Mouse (Mus musculus): Measurements from ENCODE around the gene Carm1.

Gene Carm1

GRCm38 (mm10) chr9:21614864-21615616 is 68.3 kb downstream of the Carm1 start:
- TF ChIP-seq GATA4 (IDR thresholded peaks at IDR 0.05; ENCODE audit: insufficient replicate concordance, low read length), result no peak

GRCm38 (mm10) chr9:21615617-21616231 is 69.0 kb downstream of the Carm1 start, which contains the start of gene Smarca4:
TSS of gene Smarca4 (plus strand) at chr9:21616169.
- TF ChIP-seq GATA4 (IDR thresholded peaks at IDR 0.05; ENCODE audit: insufficient replicate concordance, low read length), result peak; percentile 51; the same call in 1 of the 2 replicates

GRCm38 (mm10) chr9:21616232-21616781 is 69.6 kb downstream of the Carm1 start:
- TF ChIP-seq GATA4 (IDR thresholded peaks at IDR 0.05; ENCODE audit: insufficient replicate concordance, low read length), result peak; percentile 30; the same call in 1 of the 2 replicates

- no peak for TF ChIP-seq GATA4 (IDR thresholded peaks at IDR 0.05; ENCODE audit: insufficient replicate concordance, low read length)
These were observed 70.4 kb downstream of the Carm1 start for GRCm38 (mm10) chr9:21617066-21617465.

- no peak for TF ChIP-seq GATA4 (IDR thresholded peaks at IDR 0.05; ENCODE audit: insufficient replicate concordance, low read length)
These were observed 73.5 kb downstream of the Carm1 start for GRCm38 (mm10) chr9:21620229-21620628.

GRCm38 (mm10) chr9:21622676-21623075 is 76.0 kb downstream of the Carm1 start:
- TF ChIP-seq GATA4 (IDR thresholded peaks at IDR 0.05; ENCODE audit: insufficient replicate concordance, low read length), result no peak

- TF ChIP-seq GATA4 (IDR thresholded peaks at IDR 0.05; ENCODE audit: insufficient replicate concordance, low read length), result no peak
These were observed 78.9 kb downstream of the Carm1 start for GRCm38 (mm10) chr9:21625342-21626339.

- no peak for TF ChIP-seq GATA4 (IDR thresholded peaks at IDR 0.05; ENCODE audit: insufficient replicate concordance, low read length)
These were observed 79.9 kb downstream of the Carm1 start for GRCm38 (mm10) chr9:21626571-21626970.

- TF ChIP-seq GATA4 (IDR thresholded peaks at IDR 0.05; ENCODE audit: insufficient replicate concordance, low read length), result no peak
These were observed 80.6 kb downstream of the Carm1 start for GRCm38 (mm10) chr9:21627145-21627795.

- TF ChIP-seq GATA4 (IDR thresholded peaks at IDR 0.05; ENCODE audit: insufficient replicate concordance, low read length), result no peak
These were observed 84.0 kb downstream of the Carm1 start for GRCm38 (mm10) chr9:21630673-21631072.

- no peak for TF ChIP-seq GATA4 (IDR thresholded peaks at IDR 0.05; ENCODE audit: insufficient replicate concordance, low read length)
These were observed 86.4 kb downstream of the Carm1 start for GRCm38 (mm10) chr9:21633106-21633505.

- no peak for TF ChIP-seq GATA4 (IDR thresholded peaks at IDR 0.05; ENCODE audit: insufficient replicate concordance, low read length)
These were observed 88.9 kb downstream of the Carm1 start for GRCm38 (mm10) chr9:21635639-21636038.

GRCm38 (mm10) chr9:21639031-21639430 is 92.3 kb downstream of the Carm1 start:
- no peak for TF ChIP-seq GATA4 (IDR thresholded peaks at IDR 0.05; ENCODE audit: insufficient replicate concordance, low read length)

Measured in liver, adult (tissue).